Mouse (Mus musculus) ES-Bruce4 (cell line): ENCODE data around the gene Caskin2.

Experiments
- CTCF ChIP-seq: IDR thresholded peaks from one replicate; pipeline ENCODE4 v1.8.1; 2011; ENCODE audit warnings: low read depth, low read length
- EP300 ChIP-seq: IDR thresholded peaks from 2 replicates; pipeline ENCODE4 v1.6.1; 2011; ENCODE audit warnings: low read depth, low read length; ENCODE audit not compliant: insufficient read depth
- POLR2A ChIP-seq: IDR thresholded peaks from one replicate; pipeline ENCODE4 v1.8.1; 2011; ENCODE audit warnings: low read length; ENCODE audit not compliant: insufficient read depth

DNA sequence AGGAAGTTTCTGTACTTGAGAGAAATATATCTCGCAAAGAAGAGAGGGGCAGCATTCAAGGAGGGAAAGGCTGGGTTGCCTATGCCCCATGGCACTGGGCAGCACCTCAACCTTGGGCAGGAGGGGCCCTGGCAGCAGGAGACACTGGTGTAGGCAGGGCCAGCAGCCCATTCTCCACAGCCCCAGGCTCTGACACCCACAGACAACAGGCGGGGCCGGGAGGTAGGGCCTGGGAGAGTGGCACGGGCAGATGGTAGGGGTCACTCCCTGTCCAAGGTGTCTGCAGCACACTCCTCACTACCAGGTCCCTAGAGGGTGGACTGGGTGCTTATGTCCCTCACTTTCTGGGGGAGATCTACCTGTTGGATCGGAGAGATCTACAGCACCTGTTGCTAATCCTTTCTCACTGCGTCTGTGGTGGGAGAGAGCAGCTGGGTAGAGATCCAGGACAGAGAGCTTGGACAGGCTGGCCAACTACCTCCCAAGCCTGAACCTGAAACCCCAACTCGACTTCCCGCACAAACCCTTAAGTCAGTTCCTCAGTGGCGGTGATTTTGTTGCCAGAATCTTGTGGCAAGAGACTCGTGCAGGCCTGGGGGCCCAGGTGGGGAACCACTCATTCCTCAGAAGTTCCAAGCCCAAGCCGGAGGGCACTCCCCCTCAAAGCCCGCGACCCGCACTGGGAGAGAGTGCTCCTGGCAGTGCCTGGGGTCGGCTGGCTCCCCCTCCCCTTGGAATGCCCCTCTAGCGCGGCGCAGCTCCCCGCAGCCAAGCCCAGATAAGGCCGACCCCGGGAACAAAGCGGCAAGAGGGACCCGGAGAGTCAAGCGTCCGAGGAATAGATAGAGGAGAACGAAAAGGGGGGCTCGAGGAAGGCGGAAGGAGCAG, 662 bp downstream of the Caskin2 start:
- TF ChIP-seq POLR2A = no peak
- no peak for TF ChIP-seq CTCF
- TF ChIP-seq EP300 = no peak
